Mouse (Mus musculus): ENCODE data around the gene Plekha1. TPM values are rescaled to one million over a fixed set of nuclear protein-coding genes. Genes with fewer than 3 reads are reported as not detected.

Plekha1 gene
- polyA plus RNA-seq, 1 experiment from 2014 or later = 21.3 TPM

- ATAC-seq (ENCODE audit: insufficient number of reproducible peaks, low FRiP score, low TSS enrichment, low read depth) (no peak), DNase-seq (ENCODE audit: low spot score) (no peak)
- Histone ChIP-seq H3K9me3 (ENCODE audit: control insufficient read depth, low read length) (no peaks in the 10 kb centered on the region), H3K27me3 (ENCODE audit: control insufficient read depth, insufficient read depth, low read length) (no peaks in the 10 kb centered on the region), H3K27ac (replicated peaks; ENCODE audit: low read depth, low read length) (no peak overlapping the region), H3K36me3 (ENCODE audit: control insufficient read depth, insufficient read depth, low read length) (no peaks in the 10 kb centered on the region), H3K4me2 (ENCODE audit: low read depth, severe bottlenecking) (no peak overlapping the region), H3K4me1 (ENCODE audit: control insufficient read depth, insufficient read depth, low read length) (no peaks in the 10 kb centered on the region), H3K9ac (ENCODE audit: low read length) (no peak overlapping the region), H3K4me3 (ENCODE audit: low read depth, low read length) (no peak overlapping the region)
- 89% methylated on average over 3 of the region's 3 CpGs for WGBS
Measured at GRCm38 (mm10) chr7:130896064-130896463, 30.5 kb downstream of the Plekha1 start.

- Histone ChIP-seq H3K27ac (replicated peaks; ENCODE audit: low read depth, low read length) (no peak overlapping the region), H3K4me1 (ENCODE audit: control insufficient read depth, insufficient read depth, low read length) (no peaks in the 10 kb centered on the region), H3K4me3 (ENCODE audit: low read depth, low read length) (no peak overlapping the region), H3K27me3 (ENCODE audit: control insufficient read depth, insufficient read depth, low read length) (no peaks in the 10 kb centered on the region), H3K36me3 (ENCODE audit: control insufficient read depth, insufficient read depth, low read length) (no peaks in the 10 kb centered on the region), H3K4me2 (ENCODE audit: low read depth, severe bottlenecking) (no peak overlapping the region), H3K9me3 (ENCODE audit: control insufficient read depth, low read length) (no peaks in the 10 kb centered on the region), H3K9ac (ENCODE audit: low read length) (no peak overlapping the region)
- DNase-seq (ENCODE audit: low spot score) (no peak), ATAC-seq (ENCODE audit: insufficient number of reproducible peaks, low FRiP score, low TSS enrichment, low read depth) (no peak)
- WGBS = 95% methylated on average over 10 of the region's 10 CpGs
Measured at GRCm38 (mm10) chr7:130897201-130897600, 31.6 kb downstream of the Plekha1 start.

- Histone ChIP-seq H3K9ac (ENCODE audit: low read length) (no peak overlapping the region), H3K36me3 (ENCODE audit: control insufficient read depth, insufficient read depth, low read length) (no peaks in the 10 kb centered on the region), H3K4me2 (ENCODE audit: low read depth, severe bottlenecking) (no peak overlapping the region), H3K4me3 (ENCODE audit: low read depth, low read length) (no peak overlapping the region), H3K9me3 (ENCODE audit: control insufficient read depth, low read length) (no peaks in the 10 kb centered on the region), H3K27me3 (ENCODE audit: control insufficient read depth, insufficient read depth, low read length) (no peaks in the 10 kb centered on the region), H3K4me1 (ENCODE audit: control insufficient read depth, insufficient read depth, low read length) (no peaks in the 10 kb centered on the region), H3K27ac (replicated peaks; ENCODE audit: low read depth, low read length) (no peak overlapping the region)
- 88% methylated on average over 4 of the region's 4 CpGs for WGBS
- ATAC-seq (ENCODE audit: insufficient number of reproducible peaks, low FRiP score, low TSS enrichment, low read depth) = no peak
- peak; percentile 29 for DNase-seq (ENCODE audit: low spot score)
Measured at GRCm38 (mm10) chr7:130898373-130898772, 32.8 kb downstream of the Plekha1 start.

- DNase-seq (ENCODE audit: low spot score) (no peak), ATAC-seq (ENCODE audit: insufficient number of reproducible peaks, low FRiP score, low TSS enrichment, low read depth) (no peak)
- no peak overlapping the region for H3K9ac ChIP-seq (ENCODE audit: low read length)
- H3K4me2 ChIP-seq (ENCODE audit: low read depth, severe bottlenecking) = no peak overlapping the region
- H3K36me3 ChIP-seq (ENCODE audit: control insufficient read depth, insufficient read depth, low read length) = no peaks in the 10 kb centered on the region
- 89% methylated on average over 5 of the region's 5 CpGs for WGBS
- no peak overlapping the region for H3K4me3 ChIP-seq (ENCODE audit: low read depth, low read length)
- H3K27ac ChIP-seq (replicated peaks; ENCODE audit: low read depth, low read length) = no peak overlapping the region
- no peaks in the 10 kb centered on the region for H3K27me3 ChIP-seq (ENCODE audit: control insufficient read depth, insufficient read depth, low read length)
- H3K9me3 ChIP-seq (ENCODE audit: control insufficient read depth, low read length) = no peaks in the 10 kb centered on the region
- no peaks in the 10 kb centered on the region for H3K4me1 ChIP-seq (ENCODE audit: control insufficient read depth, insufficient read depth, low read length)
Measured at GRCm38 (mm10) chr7:130900233-130900848, 34.8 kb downstream of the Plekha1 start.

GRCm38 (mm10) chr7:130902929-130903328, 37.4 kb downstream of the Plekha1 start:
- H3K4me3 ChIP-seq (ENCODE audit: low read depth, low read length) = no peak overlapping the region
- H3K36me3 ChIP-seq (ENCODE audit: control insufficient read depth, insufficient read depth, low read length) = no peaks in the 10 kb centered on the region
- ATAC-seq (ENCODE audit: insufficient number of reproducible peaks, low FRiP score, low TSS enrichment, low read depth) (no peak), DNase-seq (ENCODE audit: low spot score) (no peak)
- H3K4me2 ChIP-seq (ENCODE audit: low read depth, severe bottlenecking) = no peak overlapping the region
- no peaks in the 10 kb centered on the region for H3K4me1 ChIP-seq (ENCODE audit: control insufficient read depth, insufficient read depth, low read length)
- H3K9me3 ChIP-seq (ENCODE audit: control insufficient read depth, low read length) = no peaks in the 10 kb centered on the region
- H3K27me3 ChIP-seq (ENCODE audit: control insufficient read depth, insufficient read depth, low read length) = no peaks in the 10 kb centered on the region
- no peak overlapping the region for H3K9ac ChIP-seq (ENCODE audit: low read length)
- no peak overlapping the region for H3K27ac ChIP-seq (replicated peaks; ENCODE audit: low read depth, low read length)
- 94% methylated on average over 1 of the region's 1 CpGs for WGBS

- H3K27me3 ChIP-seq (ENCODE audit: control insufficient read depth, insufficient read depth, low read length) = no peaks in the 10 kb centered on the region
- ATAC-seq (ENCODE audit: insufficient number of reproducible peaks, low FRiP score, low TSS enrichment, low read depth) (no peak), DNase-seq (ENCODE audit: low spot score) (no peak)
- no peak overlapping the region for H3K4me2 ChIP-seq (ENCODE audit: low read depth, severe bottlenecking)
- no peak overlapping the region for H3K9ac ChIP-seq (ENCODE audit: low read length)
- no peak overlapping the region for H3K27ac ChIP-seq (replicated peaks; ENCODE audit: low read depth, low read length)
- H3K4me3 ChIP-seq (ENCODE audit: low read depth, low read length) = no peak overlapping the region
- no peaks in the 10 kb centered on the region for H3K9me3 ChIP-seq (ENCODE audit: control insufficient read depth, low read length)
- 92% methylated on average over 16 of the region's 16 CpGs for WGBS
- no peaks in the 10 kb centered on the region for H3K4me1 ChIP-seq (ENCODE audit: control insufficient read depth, insufficient read depth, low read length)
- H3K36me3 ChIP-seq (ENCODE audit: control insufficient read depth, insufficient read depth, low read length) = no peaks in the 10 kb centered on the region
Measured at GRCm38 (mm10) chr7:130903505-130904074, 38.0 kb downstream of the Plekha1 start.

- no peak for DNase-seq (ENCODE audit: low spot score)
- Histone ChIP-seq H3K4me3 (ENCODE audit: low read depth, low read length) (no peak overlapping the region), H3K36me3 (ENCODE audit: control insufficient read depth, insufficient read depth, low read length) (no peaks in the 10 kb centered on the region), H3K9me3 (ENCODE audit: control insufficient read depth, low read length) (no peaks in the 10 kb centered on the region), H3K4me2 (ENCODE audit: low read depth, severe bottlenecking) (no peak overlapping the region), H3K27ac (replicated peaks; ENCODE audit: low read depth, low read length) (no peak overlapping the region), H3K4me1 (ENCODE audit: control insufficient read depth, insufficient read depth, low read length) (no peaks in the 10 kb centered on the region), H3K27me3 (ENCODE audit: control insufficient read depth, insufficient read depth, low read length) (no peaks in the 10 kb centered on the region), H3K9ac (ENCODE audit: low read length) (no peak overlapping the region)
- 89% methylated on average over 13 of the region's 13 CpGs for WGBS
- ATAC-seq (ENCODE audit: insufficient number of reproducible peaks, low FRiP score, low TSS enrichment, low read depth) = no peak
Measured at GRCm38 (mm10) chr7:130904571-130905365, 39.2 kb downstream of the Plekha1 start.

GRCm38 (mm10) chr7:130910841-130911240, 45.3 kb downstream of the Plekha1 start:
- no peaks in the 10 kb centered on the region for H3K36me3 ChIP-seq (ENCODE audit: control insufficient read depth, insufficient read depth, low read length)
- 94% methylated on average over 14 of the region's 14 CpGs for WGBS

More at GRCm38 (mm10) chr7:130910841-130911240, 45.3 kb downstream of the Plekha1 start:
- H3K27me3 ChIP-seq (ENCODE audit: control insufficient read depth, insufficient read depth, low read length) = no peaks in the 10 kb centered on the region
- H3K27ac ChIP-seq (replicated peaks; ENCODE audit: low read depth, low read length) = no peak overlapping the region
- H3K4me3 ChIP-seq (ENCODE audit: low read depth, low read length) = no peak overlapping the region
- ATAC-seq (ENCODE audit: insufficient number of reproducible peaks, low FRiP score, low TSS enrichment, low read depth) = no peak
- no peaks in the 10 kb centered on the region for H3K4me1 ChIP-seq (ENCODE audit: control insufficient read depth, insufficient read depth, low read length)
- DNase-seq (ENCODE audit: low spot score) = no peak
- no peak overlapping the region for H3K4me2 ChIP-seq (ENCODE audit: low read depth, severe bottlenecking)
- no peaks in the 10 kb centered on the region for H3K9me3 ChIP-seq (ENCODE audit: control insufficient read depth, low read length)
- H3K9ac ChIP-seq (ENCODE audit: low read length) = no peak overlapping the region
